Mouse (Mus musculus) lung, postnatal 0 days (tissue): Measurements from ENCODE around the gene Best1.

Experiments
- CTCF ChIP-seq: IDR thresholded peaks from 2 replicates; pipeline ENCODE4 v1.5.1; 2016; ENCODE audit warnings: antibody characterized with exemption, mild to moderate bottlenecking
- EP300 ChIP-seq: IDR thresholded peaks from 2 replicates; pipeline ENCODE4 v1.6.1; 2016; ENCODE audit warnings: antibody characterized with exemption, mild to moderate bottlenecking, control low read depth

DNA sequence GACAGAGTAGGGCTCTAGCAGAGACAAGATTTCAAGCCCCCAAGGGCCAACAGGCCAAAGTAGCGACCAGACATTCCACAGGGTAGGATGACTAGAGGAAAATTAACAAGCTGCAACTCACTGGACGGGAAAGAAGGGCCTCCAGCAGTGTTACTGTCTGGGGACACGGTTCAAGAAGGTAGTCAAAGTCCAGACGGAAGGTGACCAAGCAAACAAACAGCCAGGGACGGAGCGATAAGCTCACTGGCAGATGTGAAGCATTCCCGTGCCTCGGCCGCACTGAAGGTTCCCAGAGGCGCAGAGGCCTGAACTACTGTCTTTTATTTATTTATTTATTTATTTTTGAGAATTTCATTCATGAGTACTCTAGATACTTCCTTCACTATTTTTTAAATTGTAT lies 24.3 kb downstream of the Best1 start:
- TF ChIP-seq CTCF (no peak), EP300 (no peak)
